Mouse (Mus musculus) lung, adult 2 months (tissue): ENCODE measurements around the gene Scn8a.

Experiments
- CTCF ChIP-seq: fragments of 200-500 bp; IDR thresholded peaks from 2 replicates; pipeline ENCODE4 v1.5.1; 2011; ENCODE audit warnings: mild to moderate bottlenecking, low read length, control low read depth; ENCODE audit not compliant: insufficient read depth
- POLR2A ChIP-seq: fragments of 200-500 bp; IDR thresholded peaks from 2 replicates; pipeline ENCODE4 v1.6.1; 2011; ENCODE audit warnings: low read depth, mild to moderate bottlenecking, control low read depth, low read length, borderline replicate concordance; ENCODE audit errors: extremely low read depth

GRCm38 (mm10) chr15:101074067-101074466 is 204.4 kb downstream of the Scn8a start:
- TF ChIP-seq POLR2A (no peak), CTCF (no peak)
